Comparison of ENCODE assay signal across 25 mouse cellular contexts in genomic region chr6:145423484-145423883, GRCm38 (mm10).
DNase-seq lines count a peak whose midpoint lies in the region; ATAC-seq lines count a peak whose summit lies in the region.
"Had no signal": no experiment of that assay in that cellular context is flagged by ENCODE, and none has a peak within 500 bp of the region (broad histone marks: within the 10 kb centered on the region; RNA-seq: fewer than 3 reads in every experiment).

No protein-coding gene starts in this region.

- no peak overlapping the region for H3K4me2 ChIP-seq in midbrain, embryonic 11.5 days
- no peak overlapping the region for H3K4me2 ChIP-seq in midbrain, embryonic 16.5 days (ENCODE audit: low read length)
- H3K4me2 ChIP-seq: forebrain, embryonic 15.5 days; kidney, embryonic 15.5 days; liver, embryonic 13.5 days; neural tube, embryonic 12.5 days had no signal

- WGBS in midbrain, embryonic 11.5 days = 87% methylated on average over 12 of the region's 12 CpGs
- 76% methylated on average over 12 of the region's 12 CpGs for WGBS in midbrain, embryonic 16.5 days

- H3K4me3 ChIP-seq in midbrain, embryonic 11.5 days (ENCODE audit: low read depth, low read length) = no peak overlapping the region
- no peak overlapping the region for H3K4me3 ChIP-seq in midbrain, embryonic 16.5 days (ENCODE audit: low read depth, low read length)
- H3K4me3 ChIP-seq: forebrain, embryonic 15.5 days; hindbrain, embryonic 10.5 days; kidney, embryonic 15.5 days; left cerebral cortex, adult 2 months; liver, embryonic 13.5 days; megakaryocyte, embryonic 14.5 days; neural tube, embryonic 12.5 days had no signal

- DNase-seq in frontal cortex, postnatal 25 days (ENCODE audit: low spot score in 2 of 2) = no peak
- DNase-seq in kidney, postnatal 10 days = peak; percentile 1
- DNase-seq in kidney, adult 11 months = no peak
- peak; percentile 39 for DNase-seq in midbrain, embryonic 11.5 days (ENCODE audit: low spot score, missing footprints)
- DNase-seq in right cerebral cortex, postnatal 10 days (ENCODE audit: low spot score in 2 of 2) = peak; percentile 30 to 54
- DNase-seq in thymus, postnatal 14 days = no peak
- DNase-seq: adrenal gland, postnatal 25 days; cerebellum, adult 9-10 months; gastrocnemius, postnatal 10 days; liver, embryonic 13.5 days; lung, adult 2 months; lung, postnatal 36 days; midbrain, embryonic 14.5 days; thymus, postnatal 25 days had no signal

- H3K9me3 ChIP-seq in midbrain, embryonic 11.5 days (ENCODE audit: control insufficient read depth, low read length) = no peaks in the 10 kb centered on the region
- no peaks in the 10 kb centered on the region for H3K9me3 ChIP-seq in midbrain, embryonic 16.5 days (replicated peaks; ENCODE audit: control insufficient read depth, low read length, poor library complexity, severe bottlenecking)
- H3K9me3 ChIP-seq: forebrain, embryonic 15.5 days; hindbrain, embryonic 10.5 days; kidney, embryonic 15.5 days; liver, embryonic 13.5 days; megakaryocyte, embryonic 14.5 days; neural tube, embryonic 12.5 days had no signal

- H3K27ac ChIP-seq in midbrain, embryonic 11.5 days (ENCODE audit: low read depth, low read length) = no peak overlapping the region
- H3K27ac ChIP-seq in midbrain, embryonic 16.5 days (ENCODE audit: low read length) = no peak overlapping the region
- H3K27ac ChIP-seq: forebrain, embryonic 15.5 days; hindbrain, embryonic 10.5 days; kidney, embryonic 15.5 days; left cerebral cortex, adult 2 months; liver, embryonic 13.5 days; neural tube, embryonic 12.5 days had no signal

- no peaks in the 10 kb centered on the region for H3K27me3 ChIP-seq in midbrain, embryonic 11.5 days (ENCODE audit: control insufficient read depth, insufficient read depth, low read length)
- H3K27me3 ChIP-seq in midbrain, embryonic 16.5 days (ENCODE audit: control insufficient read depth, insufficient read depth, low read depth, low read length) = no peaks in the 10 kb centered on the region
- H3K27me3 ChIP-seq: forebrain, embryonic 15.5 days; kidney, embryonic 15.5 days; liver, embryonic 13.5 days; neural tube, embryonic 12.5 days had no signal

- no peak overlapping the region for H3K9ac ChIP-seq in midbrain, embryonic 11.5 days (ENCODE audit: low read length)
- no peak overlapping the region for H3K9ac ChIP-seq in midbrain, embryonic 16.5 days (ENCODE audit: low read depth, low read length)
- H3K9ac ChIP-seq: forebrain, embryonic 15.5 days; kidney, embryonic 15.5 days; liver, embryonic 13.5 days; neural tube, embryonic 12.5 days had no signal

- H3K4me1 ChIP-seq in midbrain, embryonic 11.5 days (ENCODE audit: control insufficient read depth, insufficient read depth, low read length) = no peaks in the 10 kb centered on the region; the same call in 1 of the 2 replicates
- H3K4me1 ChIP-seq in midbrain, embryonic 16.5 days (ENCODE audit: control insufficient read depth, insufficient read depth, low read length) = no peaks in the 10 kb centered on the region; the same call in 1 of the 2 replicates
- H3K4me1 ChIP-seq: forebrain, embryonic 15.5 days; hindbrain, embryonic 10.5 days; kidney, embryonic 15.5 days; liver, embryonic 13.5 days; megakaryocyte, embryonic 14.5 days; neural tube, embryonic 12.5 days had no signal

- ATAC-seq in frontal cortex, adult (ENCODE audit: low TSS enrichment) = peak; percentile 92
- no peak for ATAC-seq in midbrain, embryonic 11.5 days (ENCODE audit: low FRiP score)
- ATAC-seq in midbrain, embryonic 16.5 days = no peak; the same call in 1 of the 2 replicates
- ATAC-seq: CD4-positive, CD25-positive, alpha-beta regulatory T cell, adult 4 months; forebrain, embryonic 15.5 days; hindbrain, embryonic 16.5 days; intestine, postnatal 0 days had no signal

- no peaks in the 10 kb centered on the region for H3K36me3 ChIP-seq in midbrain, embryonic 11.5 days (ENCODE audit: control insufficient read depth, insufficient read depth, low read length)
- no peaks in the 10 kb centered on the region for H3K36me3 ChIP-seq in midbrain, embryonic 16.5 days (ENCODE audit: control insufficient read depth, insufficient read depth, low read length)
- H3K36me3 ChIP-seq: forebrain, embryonic 15.5 days; hindbrain, embryonic 10.5 days; kidney, embryonic 15.5 days; liver, embryonic 13.5 days; neural tube, embryonic 12.5 days had no signal

Comparison
In these comparisons a context has a peak if more than half of its experiments do, and no peak if none do; other contexts are left out.
1. DNase-seq: peak in kidney, postnatal 10 days (single experiment), midbrain, embryonic 11.5 days (single experiment) and right cerebral cortex, postnatal 10 days (2 of 2); none in frontal cortex, postnatal 25 days (0 of 2), kidney, adult 11 months (single experiment) and thymus, postnatal 14 days (single experiment).